Mouse (Mus musculus): ENCODE results near the gene Ubl7. TPM values are rescaled to one million over a fixed set of nuclear protein-coding genes. Genes with fewer than 3 reads are reported as not detected.

The Ubl7 gene
- polyA plus RNA-seq, 1 experiment, result 62.0 TPM

DNA sequence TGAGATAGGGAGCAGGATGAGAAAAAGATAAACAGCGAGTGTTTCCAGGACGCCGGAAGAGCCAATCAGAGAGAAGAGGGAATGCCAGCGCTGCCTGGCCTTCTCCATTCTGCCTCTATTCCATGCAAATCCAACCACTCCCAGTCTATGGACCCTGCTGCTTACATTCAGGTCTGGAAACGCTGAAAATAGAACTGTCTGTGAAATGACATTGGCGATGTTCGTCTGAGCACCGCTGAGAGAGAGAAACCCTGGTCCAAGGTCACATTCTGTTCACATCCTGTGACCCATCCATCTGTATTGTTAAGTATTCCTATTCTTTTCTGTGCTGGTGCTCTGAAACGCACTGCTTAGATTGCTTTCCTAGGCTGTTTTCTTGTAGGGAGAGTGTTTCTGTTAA, 9.6 kb upstream of the Ubl7 start:
- no peaks in the 10 kb centered on the region for H3K27me3 ChIP-seq (ENCODE audit: control insufficient read depth, insufficient read depth, insufficient read length)
- no peak overlapping the region for H3ac ChIP-seq (ENCODE audit: control insufficient read depth, insufficient read length)
- H3K79me2 ChIP-seq (ENCODE audit: control insufficient read depth, insufficient read depth), result no peaks in the 10 kb centered on the region
- H3K4me3 ChIP-seq, result no peak overlapping the region
- H3K4me2 ChIP-seq (ENCODE audit: low read depth), result peak overlapping the region; percentile 40
- no peaks in the 10 kb centered on the region for H3K36me3 ChIP-seq (ENCODE audit: control insufficient read depth, insufficient read depth)
- no peak for TF ChIP-seq REST (IDR thresholded peaks at IDR 0.05; ENCODE audit: insufficient read depth, insufficient read length)
- no peak for TF ChIP-seq SRF (IDR thresholded peaks at IDR 0.05; ENCODE audit: control insufficient read depth, insufficient read length, low read depth)

DNA sequence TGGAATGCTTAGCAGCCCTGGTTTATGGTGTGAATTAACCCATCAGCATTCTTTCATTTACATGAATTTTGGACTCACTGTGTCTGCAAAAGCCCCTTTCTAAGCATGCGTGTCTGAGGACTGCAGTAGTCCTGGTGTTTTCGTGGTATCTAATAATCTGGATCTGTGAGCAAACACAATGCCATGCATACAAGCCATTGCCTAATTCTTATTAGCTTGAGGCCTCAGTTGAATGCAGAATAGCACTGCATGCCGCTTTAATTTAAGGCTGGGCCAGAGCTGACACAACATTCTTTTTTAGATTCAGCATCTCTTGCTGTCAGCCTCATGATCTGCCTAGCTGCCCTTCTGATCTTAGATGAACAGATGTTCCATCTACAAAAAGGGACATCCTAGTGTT, 9.2 kb upstream of the Ubl7 start:
- Histone ChIP-seq H3K4me3 (no peak overlapping the region), H3K27me3 (ENCODE audit: control insufficient read depth, insufficient read depth, insufficient read length) (no peaks in the 10 kb centered on the region), H3K36me3 (ENCODE audit: control insufficient read depth, insufficient read depth) (no peaks in the 10 kb centered on the region), H3K4me2 (ENCODE audit: low read depth) (no peak overlapping the region), H3ac (ENCODE audit: control insufficient read depth, insufficient read length) (no peak overlapping the region), H3K79me2 (ENCODE audit: control insufficient read depth, insufficient read depth) (no peaks in the 10 kb centered on the region)
- TF ChIP-seq USF1 (IDR thresholded peaks at IDR 0.05; ENCODE audit: low read depth) (no peak), MYOD1 (IDR thresholded peaks at IDR 0.05; ENCODE audit: control insufficient read depth in 1 of 3, insufficient read length in 2 of 3, low read depth in 2 of 3) (no peak), MYOG (IDR thresholded peaks at IDR 0.05; ENCODE audit: control insufficient read depth in 1 of 3, insufficient read depth in 1 of 3, insufficient read length in 2 of 3, low read depth in 2 of 3) (no peak), SRF (IDR thresholded peaks at IDR 0.05; ENCODE audit: control insufficient read depth, insufficient read length, low read depth) (no peak), REST (IDR thresholded peaks at IDR 0.05; ENCODE audit: insufficient read depth, insufficient read length) (no peak), POLR2A (IDR thresholded peaks at IDR 0.05; ENCODE audit: insufficient read length, low read depth) (no peak), MAX (IDR thresholded peaks at IDR 0.05; ENCODE audit: low read depth) (no peak), E2F4 (IDR thresholded peaks at IDR 0.05; ENCODE audit: insufficient read depth) (no peak), POLR2AphosphoS2 (IDR thresholded peaks at IDR 0.05; ENCODE audit: insufficient read length, low read depth) (no peak), TCF3 (IDR thresholded peaks at IDR 0.05; ENCODE audit: insufficient read length, low read depth) (no peak), CEBPB (IDR thresholded peaks at IDR 0.05; ENCODE audit: insufficient read depth, poor library complexity, severe bottlenecking) (no peak), TCF12 (IDR thresholded peaks at IDR 0.05; ENCODE audit: insufficient read depth, poor library complexity, severe bottlenecking) (no peak)

DNA sequence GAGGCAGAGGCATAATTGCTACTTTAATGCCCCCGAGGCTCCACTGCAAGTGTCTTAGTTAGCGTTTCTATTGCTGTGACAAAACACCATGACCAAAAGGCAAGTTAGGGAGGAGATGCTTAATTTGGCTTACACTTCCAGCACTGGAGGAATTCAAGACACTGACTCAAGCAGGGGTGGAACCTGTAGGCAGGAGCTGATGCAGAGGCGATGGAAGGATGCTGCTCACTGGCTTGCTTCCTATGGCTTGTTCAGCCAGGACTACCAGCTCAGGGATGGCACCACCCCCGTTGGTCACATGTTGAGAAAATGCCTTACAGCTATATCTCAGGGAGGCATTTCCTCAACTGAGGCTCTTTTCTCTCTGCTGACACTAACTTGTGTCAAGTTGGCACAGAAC, 8.6 kb upstream of the Ubl7 start:
- H3K36me3 ChIP-seq (ENCODE audit: control insufficient read depth, insufficient read depth), result no peaks in the 10 kb centered on the region
- no peaks in the 10 kb centered on the region for H3K79me2 ChIP-seq (ENCODE audit: control insufficient read depth, insufficient read depth)
- TF ChIP-seq POLR2AphosphoS2 (IDR thresholded peaks at IDR 0.05; ENCODE audit: insufficient read length, low read depth) (no peak), SRF (IDR thresholded peaks at IDR 0.05; ENCODE audit: control insufficient read depth, insufficient read length, low read depth) (no peak), MAX (IDR thresholded peaks at IDR 0.05; ENCODE audit: low read depth) (no peak), REST (IDR thresholded peaks at IDR 0.05; ENCODE audit: insufficient read depth, insufficient read length) (no peak), MYOD1 (IDR thresholded peaks at IDR 0.05; ENCODE audit: control insufficient read depth in 1 of 3, insufficient read length in 2 of 3, low read depth in 2 of 3) (no peak)
- no peak overlapping the region for H3K4me2 ChIP-seq (ENCODE audit: low read depth)
- no peak overlapping the region for H3ac ChIP-seq (ENCODE audit: control insufficient read depth, insufficient read length)
- no peak overlapping the region for H3K4me3 ChIP-seq
- no peaks in the 10 kb centered on the region for H3K27me3 ChIP-seq (ENCODE audit: control insufficient read depth, insufficient read depth, insufficient read length)

DNA sequence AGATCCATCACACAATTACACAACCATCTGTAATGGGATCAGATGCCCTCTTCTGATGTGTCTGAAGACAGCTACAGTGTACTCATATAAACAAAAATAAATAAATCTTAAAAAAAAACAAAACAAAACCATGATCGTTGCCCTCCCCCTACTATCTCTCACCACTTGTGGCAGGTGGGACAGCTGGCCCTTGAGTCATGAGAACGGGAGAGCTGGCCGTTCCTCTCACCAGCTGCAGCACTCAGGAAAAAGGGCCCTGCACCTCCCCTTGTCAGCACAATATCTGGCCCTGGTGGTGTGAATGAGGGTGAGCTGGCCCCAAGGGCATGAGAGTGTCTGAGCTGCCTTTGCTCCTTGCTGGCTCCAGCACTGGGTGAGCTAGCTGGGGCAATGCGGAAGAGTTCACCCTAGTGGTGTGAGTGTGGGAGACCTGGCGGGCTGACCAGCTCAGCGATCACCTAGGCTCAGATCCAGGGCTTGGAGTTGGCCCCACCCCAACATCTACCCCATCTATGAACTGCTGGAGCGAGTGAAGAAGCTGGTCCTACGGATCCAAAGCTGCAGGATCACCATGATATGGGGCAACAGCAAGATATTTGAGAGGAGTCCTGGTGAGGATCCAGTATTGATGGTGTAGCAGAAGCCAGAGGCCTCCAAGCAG, 7.1 kb upstream of the Ubl7 start:
- TF ChIP-seq MYOG (IDR thresholded peaks at IDR 0.05; ENCODE audit: control insufficient read depth in 1 of 3, insufficient read depth in 1 of 3, insufficient read length in 2 of 3, low read depth in 2 of 3) (peak; percentile 45 to 89 (median 66)), POLR2AphosphoS2 (IDR thresholded peaks at IDR 0.05; ENCODE audit: insufficient read length, low read depth) (no peak), MYOD1 (IDR thresholded peaks at IDR 0.05; ENCODE audit: control insufficient read depth in 1 of 3, insufficient read length in 2 of 3, low read depth in 2 of 3) (peak; percentile 41 to 89 (median 81)), TCF3 (IDR thresholded peaks at IDR 0.05; ENCODE audit: insufficient read length, low read depth) (peak; percentile 81), TCF12 (IDR thresholded peaks at IDR 0.05; ENCODE audit: insufficient read depth, poor library complexity, severe bottlenecking) (peak; percentile 56), CEBPB (IDR thresholded peaks at IDR 0.05; ENCODE audit: insufficient read depth, poor library complexity, severe bottlenecking) (no peak), SRF (IDR thresholded peaks at IDR 0.05; ENCODE audit: control insufficient read depth, insufficient read length, low read depth) (no peak), USF1 (IDR thresholded peaks at IDR 0.05; ENCODE audit: low read depth) (no peak), POLR2A (IDR thresholded peaks at IDR 0.05; ENCODE audit: insufficient read length, low read depth) (no peak), MAX (IDR thresholded peaks at IDR 0.05; ENCODE audit: low read depth) (no peak), REST (IDR thresholded peaks at IDR 0.05; ENCODE audit: insufficient read depth, insufficient read length) (no peak), E2F4 (IDR thresholded peaks at IDR 0.05; ENCODE audit: insufficient read depth) (no peak)
- no peaks in the 10 kb centered on the region for H3K79me2 ChIP-seq (ENCODE audit: control insufficient read depth, insufficient read depth)
- peak overlapping the region; percentile 27 for H3K4me2 ChIP-seq (ENCODE audit: low read depth)
- H3K36me3 ChIP-seq (ENCODE audit: control insufficient read depth, insufficient read depth), result no peaks in the 10 kb centered on the region
- no peaks in the 10 kb centered on the region for H3K27me3 ChIP-seq (ENCODE audit: control insufficient read depth, insufficient read depth, insufficient read length)
- H3K4me3 ChIP-seq, result no peak overlapping the region
- H3ac ChIP-seq (ENCODE audit: control insufficient read depth, insufficient read length), result no peak overlapping the region

DNA sequence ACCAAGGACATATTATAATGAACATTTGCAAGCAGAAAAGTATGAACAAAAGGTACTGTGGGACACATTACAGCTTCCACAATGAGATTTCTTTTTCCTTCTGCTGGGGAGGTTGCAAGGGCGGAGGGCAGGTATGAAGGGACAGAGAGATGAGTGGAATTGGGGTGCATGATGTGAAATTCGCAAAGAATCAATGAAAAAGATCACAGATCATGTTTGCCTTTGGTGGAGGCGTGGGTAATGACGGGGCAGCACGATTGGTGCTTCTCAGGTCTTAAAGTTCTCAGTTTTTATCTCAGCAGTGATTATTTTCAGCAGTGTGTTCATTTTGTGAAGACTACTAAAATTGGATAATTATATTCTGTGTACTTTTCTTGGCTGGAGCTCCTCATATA, 6.5 kb upstream of the Ubl7 start:
- Histone ChIP-seq H3K4me2 (ENCODE audit: low read depth) (peak overlapping the region; percentile 27), H3ac (ENCODE audit: control insufficient read depth, insufficient read length) (no peak overlapping the region), H3K36me3 (ENCODE audit: control insufficient read depth, insufficient read depth) (no peaks in the 10 kb centered on the region), H3K27me3 (ENCODE audit: control insufficient read depth, insufficient read depth, insufficient read length) (no peaks in the 10 kb centered on the region), H3K79me2 (ENCODE audit: control insufficient read depth, insufficient read depth) (no peaks in the 10 kb centered on the region), H3K4me3 (no peak overlapping the region)
- no peak for TF ChIP-seq USF1 (IDR thresholded peaks at IDR 0.05; ENCODE audit: low read depth)
